Mouse (Mus musculus): ENCODE data around the gene Gm21293.
"Not testable (repeated sequence)": the region's sequence is repeated elsewhere in the genome, so short reads cannot be mapped to it uniquely, and the experiment has no call there.

Gene Gm21293

DNA sequence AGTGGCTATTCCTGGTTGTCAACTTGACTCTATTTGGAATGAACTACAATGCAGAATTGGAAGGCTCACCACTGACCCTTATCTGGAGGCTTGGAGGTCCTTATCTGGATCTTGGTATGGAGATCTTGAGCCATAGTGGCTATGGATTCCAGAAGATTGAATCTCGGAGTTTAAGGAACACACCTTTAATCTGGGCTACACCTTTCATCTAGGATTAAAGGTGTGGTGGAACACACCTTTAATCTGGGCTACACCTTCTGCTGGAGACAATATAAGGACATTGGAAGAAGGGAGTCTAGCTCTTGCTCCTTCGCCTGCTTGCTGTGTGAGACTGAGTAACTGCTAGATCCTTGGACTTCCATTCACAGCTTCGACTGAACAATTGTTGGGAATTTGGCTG lies at the start of gene Gm21293:
Gene Gm21293, plus strand, starts transcription at position 301 of the 400 bp plus-strand sequence.
- not testable (repeated sequence) for DNase-seq (ENCODE audit: low spot score in 2 of 2)

DNA sequence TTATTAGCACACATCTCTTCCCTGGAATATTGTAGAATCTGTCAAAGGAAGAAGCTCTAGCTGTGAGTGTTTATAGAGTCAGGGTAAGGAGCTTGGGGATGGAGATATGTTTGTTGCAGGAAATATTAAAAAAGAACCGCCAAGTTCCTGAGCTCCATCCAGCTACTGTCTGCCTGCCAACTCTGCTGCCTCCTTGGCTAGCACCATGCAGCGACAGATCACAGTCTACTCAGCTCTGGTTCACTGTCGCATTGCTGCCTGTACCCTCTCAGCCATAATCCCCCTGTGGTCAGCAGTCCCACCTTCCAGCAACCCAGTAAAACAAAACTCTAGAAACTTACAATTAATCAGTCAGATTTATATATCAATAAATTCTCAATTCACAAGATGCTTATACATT lies 32.7 kb upstream of the Gm21293 start:
- DNase-seq (ENCODE audit: low spot score in 2 of 2), result no peak

DNA sequence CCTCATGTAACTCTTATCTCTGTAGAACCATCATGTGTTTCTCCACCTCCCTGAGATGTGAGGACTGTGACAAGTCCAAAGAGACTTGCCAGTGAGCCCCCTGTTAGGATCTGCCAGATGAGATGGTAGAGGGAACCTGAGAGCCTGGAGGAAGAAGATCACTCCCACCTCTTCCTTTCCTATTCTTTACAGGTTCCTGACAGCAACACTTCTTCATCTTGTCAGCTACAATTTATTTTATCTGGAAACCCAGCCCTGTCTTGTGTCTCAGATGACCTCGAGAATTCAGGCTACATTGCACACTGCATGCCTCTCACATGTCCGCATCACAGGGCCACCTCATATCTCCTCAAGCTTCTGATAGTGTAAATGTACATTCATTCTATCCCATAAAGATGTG lies 24.5 kb upstream of the Gm21293 start:
- DNase-seq (ENCODE audit: low spot score in 2 of 2), result no peak

DNA sequence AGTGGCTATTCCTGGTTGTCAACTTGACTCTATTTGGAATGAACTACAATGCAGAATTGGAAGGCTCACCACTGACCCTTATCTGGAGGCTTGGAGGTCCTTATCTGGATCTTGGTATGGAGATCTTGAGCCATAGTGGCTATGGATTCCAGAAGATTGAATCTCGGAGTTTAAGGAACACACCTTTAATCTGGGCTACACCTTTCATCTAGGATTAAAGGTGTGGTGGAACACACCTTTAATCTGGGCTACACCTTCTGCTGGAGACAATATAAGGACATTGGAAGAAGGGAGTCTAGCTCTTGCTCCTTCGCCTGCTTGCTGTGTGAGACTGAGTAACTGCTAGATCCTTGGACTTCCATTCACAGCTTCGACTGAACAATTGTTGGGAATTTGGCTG lies 8.4 kb downstream of the Gm21293 start, which contains the start of gene Gm6763:
Gene Gm6763, plus strand, starts transcription at position 301 of the 400 bp plus-strand sequence.
- DNase-seq (ENCODE audit: low spot score in 2 of 2), result not testable (repeated sequence)

DNA sequence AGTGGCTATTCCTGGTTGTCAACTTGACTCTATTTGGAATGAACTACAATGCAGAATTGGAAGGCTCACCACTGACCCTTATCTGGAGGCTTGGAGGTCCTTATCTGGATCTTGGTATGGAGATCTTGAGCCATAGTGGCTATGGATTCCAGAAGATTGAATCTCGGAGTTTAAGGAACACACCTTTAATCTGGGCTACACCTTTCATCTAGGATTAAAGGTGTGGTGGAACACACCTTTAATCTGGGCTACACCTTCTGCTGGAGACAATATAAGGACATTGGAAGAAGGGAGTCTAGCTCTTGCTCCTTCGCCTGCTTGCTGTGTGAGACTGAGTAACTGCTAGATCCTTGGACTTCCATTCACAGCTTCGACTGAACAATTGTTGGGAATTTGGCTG lies 16.9 kb downstream of the Gm21293 start, which contains the start of gene Gm8764:
Gene Gm8764, plus strand, starts transcription at position 301 of the 400 bp plus-strand sequence.
- DNase-seq (ENCODE audit: low spot score in 2 of 2), result not testable (repeated sequence)

DNA sequence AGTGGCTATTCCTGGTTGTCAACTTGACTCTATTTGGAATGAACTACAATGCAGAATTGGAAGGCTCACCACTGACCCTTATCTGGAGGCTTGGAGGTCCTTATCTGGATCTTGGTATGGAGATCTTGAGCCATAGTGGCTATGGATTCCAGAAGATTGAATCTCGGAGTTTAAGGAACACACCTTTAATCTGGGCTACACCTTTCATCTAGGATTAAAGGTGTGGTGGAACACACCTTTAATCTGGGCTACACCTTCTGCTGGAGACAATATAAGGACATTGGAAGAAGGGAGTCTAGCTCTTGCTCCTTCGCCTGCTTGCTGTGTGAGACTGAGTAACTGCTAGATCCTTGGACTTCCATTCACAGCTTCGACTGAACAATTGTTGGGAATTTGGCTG lies 25.4 kb downstream of the Gm21293 start, which contains the start of gene Gm21304:
Gene Gm21304, plus strand, starts transcription at position 301 of the 400 bp plus-strand sequence.
- DNase-seq (ENCODE audit: low spot score in 2 of 2), result not testable (repeated sequence)

DNA sequence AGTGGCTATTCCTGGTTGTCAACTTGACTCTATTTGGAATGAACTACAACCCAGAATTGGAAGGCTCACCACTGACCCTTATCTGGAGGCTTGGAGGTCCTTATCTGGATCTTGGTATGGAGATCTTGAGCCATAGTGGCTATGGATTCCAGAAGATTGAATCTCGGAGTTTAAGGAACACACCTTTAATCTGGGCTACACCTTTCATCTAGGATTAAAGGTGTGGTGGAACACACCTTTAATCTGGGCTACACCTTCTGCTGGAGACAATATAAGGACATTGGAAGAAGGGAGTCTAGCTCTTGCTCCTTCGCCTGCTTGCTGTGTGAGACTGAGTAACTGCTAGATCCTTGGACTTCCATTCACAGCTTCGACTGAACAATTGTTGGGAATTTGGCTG lies 33.9 kb downstream of the Gm21293 start, which contains the start of gene Gm21312:
Gene Gm21312, plus strand, starts transcription at position 301 of the 400 bp plus-strand sequence.
- not testable (repeated sequence) for DNase-seq (ENCODE audit: low spot score in 2 of 2)

DNA sequence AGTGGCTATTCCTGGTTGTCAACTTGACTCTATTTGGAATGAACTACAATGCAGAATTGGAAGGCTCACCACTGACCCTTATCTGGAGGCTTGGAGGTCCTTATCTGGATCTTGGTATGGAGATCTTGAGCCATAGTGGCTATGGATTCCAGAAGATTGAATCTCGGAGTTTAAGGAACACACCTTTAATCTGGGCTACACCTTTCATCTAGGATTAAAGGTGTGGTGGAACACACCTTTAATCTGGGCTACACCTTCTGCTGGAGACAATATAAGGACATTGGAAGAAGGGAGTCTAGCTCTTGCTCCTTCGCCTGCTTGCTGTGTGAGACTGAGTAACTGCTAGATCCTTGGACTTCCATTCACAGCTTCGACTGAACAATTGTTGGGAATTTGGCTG lies 42.4 kb downstream of the Gm21293 start, which contains the start of gene Gm20765:
Gene Gm20765, plus strand, starts transcription at position 301 of the 400 bp plus-strand sequence.
- DNase-seq (ENCODE audit: low spot score in 2 of 2), result not testable (repeated sequence)

DNA sequence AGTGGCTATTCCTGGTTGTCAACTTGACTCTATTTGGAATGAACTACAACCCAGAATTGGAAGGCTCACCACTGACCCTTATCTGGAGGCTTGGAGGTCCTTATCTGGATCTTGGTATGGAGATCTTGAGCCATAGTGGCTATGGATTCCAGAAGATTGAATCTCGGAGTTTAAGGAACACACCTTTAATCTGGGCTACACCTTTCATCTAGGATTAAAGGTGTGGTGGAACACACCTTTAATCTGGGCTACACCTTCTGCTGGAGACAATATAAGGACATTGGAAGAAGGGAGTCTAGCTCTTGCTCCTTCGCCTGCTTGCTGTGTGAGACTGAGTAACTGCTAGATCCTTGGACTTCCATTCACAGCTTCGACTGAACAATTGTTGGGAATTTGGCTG lies 51.0 kb downstream of the Gm21293 start, which contains the start of gene Gm4340:
Gene Gm4340, plus strand, starts transcription at position 301 of the 400 bp plus-strand sequence.
- not testable (repeated sequence) for DNase-seq (ENCODE audit: low spot score in 2 of 2)
